Mouse (Mus musculus): Measurements from ENCODE around the gene Ankrd44. TPM values are rescaled to one million over a fixed set of nuclear protein-coding genes. Genes with fewer than 3 reads are reported as not detected.

Gene Ankrd44
- total RNA-seq, 4 experiments from 2014 or later, result 6.9 to 13.4 (median 8.3) TPM

- DNase-seq (ENCODE audit: low spot score), result no peak
Observed at GRCm38 (mm10) chr1:54713231-54714173, 212.7 kb downstream of the Ankrd44 start.

DNA sequence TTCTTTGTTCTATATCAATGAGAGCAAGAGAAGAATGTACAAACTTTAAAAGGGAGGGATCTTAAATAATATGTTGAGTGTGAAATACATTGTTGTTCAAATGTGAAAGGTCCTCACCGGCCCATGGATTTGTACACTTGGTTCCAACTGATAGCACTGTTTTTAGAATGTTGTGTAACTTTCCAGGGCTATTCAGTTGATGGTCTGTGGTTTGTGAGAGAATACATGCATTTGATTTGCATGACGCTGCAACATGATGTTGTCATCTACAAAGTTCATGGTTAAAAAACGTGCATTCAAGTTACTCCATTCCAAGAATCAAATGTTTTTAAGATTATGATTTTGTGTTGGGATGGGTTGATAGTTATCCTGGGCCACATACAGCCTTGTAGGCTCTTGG is 214.6 kb downstream of the Ankrd44 start:
- no peak for DNase-seq (ENCODE audit: low spot score)

DNA sequence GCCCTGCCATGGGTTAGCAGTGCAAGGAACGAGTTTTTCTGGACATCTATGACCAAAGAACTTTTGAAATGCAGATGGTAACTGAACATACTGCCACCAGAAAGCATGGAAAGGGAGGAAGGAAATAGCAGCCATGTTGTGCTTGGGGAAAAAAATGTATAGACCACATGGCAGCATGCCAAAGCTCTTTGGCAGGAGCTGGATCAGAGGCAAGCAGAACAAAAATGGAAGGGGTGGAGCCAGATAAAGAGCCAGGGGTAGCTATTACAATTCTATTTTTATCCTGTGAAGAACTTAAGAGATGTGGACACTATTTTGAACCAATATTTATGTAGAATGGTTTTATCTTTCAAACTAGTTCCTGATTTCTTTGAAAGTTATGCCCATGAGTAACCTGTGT is 215.6 kb downstream of the Ankrd44 start:
- peak; percentile 35 for DNase-seq (ENCODE audit: low spot score)

DNA sequence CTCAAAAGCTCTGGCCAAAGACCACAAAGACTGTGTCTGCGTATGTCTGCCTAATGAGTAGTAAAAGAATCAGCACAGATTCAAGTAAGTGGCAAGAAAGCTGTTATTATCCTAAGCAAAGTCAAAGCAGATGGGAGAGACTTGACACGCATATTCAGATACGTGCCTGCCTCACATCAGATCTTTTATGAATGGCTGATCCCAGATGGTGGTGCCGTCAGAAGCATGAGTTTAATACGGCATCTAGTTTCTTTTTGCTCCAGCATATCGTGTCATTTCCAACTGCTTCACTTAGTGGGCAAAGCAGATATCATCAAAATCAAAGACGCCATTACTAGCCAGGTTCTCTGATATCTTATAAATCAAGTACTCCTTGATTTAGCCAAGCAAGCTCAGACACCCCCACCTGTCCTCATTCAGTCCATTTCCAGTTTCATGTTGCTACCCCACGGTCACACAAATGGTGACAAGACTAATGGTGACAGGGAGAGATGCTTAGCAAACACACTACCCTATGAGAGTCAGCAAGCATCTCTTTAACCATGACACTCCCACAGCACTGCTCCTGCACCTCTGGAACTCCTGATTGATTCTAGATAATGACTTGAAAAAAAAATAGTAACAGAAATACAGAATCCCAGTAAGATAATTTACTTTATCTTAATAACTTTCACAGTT is 218.2 kb downstream of the Ankrd44 start:
- no peak for DNase-seq (ENCODE audit: low spot score)

DNA sequence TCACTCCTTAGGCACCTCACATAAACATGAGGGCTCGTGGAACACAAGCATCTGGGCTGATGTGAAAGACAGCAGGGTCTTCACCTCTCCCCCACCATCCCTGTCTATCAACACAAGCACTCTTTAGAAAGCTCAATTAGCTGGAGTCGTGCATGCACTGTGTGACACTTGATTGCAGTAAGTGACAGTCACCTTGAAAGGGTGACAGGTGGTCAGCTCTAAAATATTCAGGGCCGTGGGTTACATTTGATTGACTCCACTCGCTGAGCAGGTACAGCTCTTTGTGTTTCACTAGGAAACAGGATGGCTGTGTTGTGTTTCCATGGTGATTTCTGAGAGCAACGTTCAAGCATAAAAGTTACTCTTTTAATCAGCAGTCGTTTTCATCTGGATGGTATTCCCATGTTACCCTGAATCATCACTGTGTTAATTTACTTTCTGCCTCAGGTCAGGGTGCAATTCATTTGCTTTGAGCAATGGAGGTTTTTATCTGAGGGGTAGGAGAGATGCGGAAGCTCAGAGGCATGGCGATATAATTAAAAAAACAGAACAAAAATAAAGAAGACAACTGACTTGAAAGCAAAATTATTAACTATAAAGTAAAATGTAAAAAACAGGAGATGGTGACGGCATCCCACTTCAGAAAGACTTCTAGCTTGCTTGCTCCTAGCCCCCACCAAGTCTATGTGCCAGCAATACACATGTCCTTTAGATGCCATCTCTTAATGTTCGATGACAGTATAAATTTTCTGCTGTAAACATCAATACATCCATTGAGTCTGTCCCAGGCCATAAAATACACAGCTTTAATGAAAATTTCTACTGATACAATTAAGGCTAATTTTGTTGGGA is 218.9 kb downstream of the Ankrd44 start:
- no peak for DNase-seq (ENCODE audit: low spot score)

- no peak for DNase-seq (ENCODE audit: low spot score)
Observed at GRCm38 (mm10) chr1:54706621-54707020, 219.6 kb downstream of the Ankrd44 start.

GRCm38 (mm10) chr1:54703466-54703865 is 222.7 kb downstream of the Ankrd44 start:
- DNase-seq (ENCODE audit: low spot score), result no peak

GRCm38 (mm10) chr1:54702918-54703317 is 223.3 kb downstream of the Ankrd44 start:
- DNase-seq (ENCODE audit: low spot score), result no peak

DNA sequence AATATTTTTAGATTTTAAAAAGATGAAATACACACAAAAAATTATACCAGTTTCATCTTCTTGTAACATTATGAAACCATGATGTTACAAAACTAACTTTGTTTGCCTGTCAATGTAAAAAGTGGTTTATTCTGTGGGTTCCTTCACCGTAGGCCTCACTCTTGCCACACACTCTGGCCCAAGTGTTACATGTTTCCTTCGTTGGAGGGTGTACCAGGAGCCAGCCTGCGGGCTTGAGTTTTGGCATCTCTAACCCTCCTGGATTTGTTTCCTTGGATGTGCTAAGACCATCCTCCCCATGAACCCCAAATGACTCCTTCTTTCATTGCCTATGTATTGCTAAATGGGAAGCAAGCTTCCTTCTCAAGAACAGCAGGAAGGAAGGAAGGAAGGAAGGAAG is 230.8 kb downstream of the Ankrd44 start:
- no peak for DNase-seq (ENCODE audit: low spot score)

DNA sequence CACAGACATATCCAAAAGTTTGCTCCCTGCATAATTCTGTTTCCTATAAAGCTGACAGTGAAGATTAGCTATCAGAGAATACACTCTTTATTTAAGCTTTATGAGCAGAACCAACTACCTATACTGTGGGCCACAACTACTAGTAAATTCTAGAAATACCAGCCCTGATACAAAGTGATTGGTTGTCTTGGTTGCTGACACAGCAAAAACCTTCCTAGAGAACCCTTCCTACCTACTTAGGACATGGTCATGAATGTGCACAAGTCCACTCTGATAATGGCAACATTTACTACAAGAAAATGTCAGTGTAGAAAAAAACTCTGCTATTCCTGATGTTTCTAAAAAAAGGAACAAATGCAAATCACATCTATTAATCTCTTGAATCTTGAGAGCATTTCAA is 234.4 kb downstream of the Ankrd44 start:
- no peak for DNase-seq (ENCODE audit: low spot score)

- DNase-seq (ENCODE audit: low spot score), result peak; percentile 75
Observed at GRCm38 (mm10) chr1:54690291-54690965, 235.8 kb downstream of the Ankrd44 start.

- DNase-seq (ENCODE audit: low spot score), result no peak
Observed at GRCm38 (mm10) chr1:54688441-54688840, 237.7 kb downstream of the Ankrd44 start.

- DNase-seq (ENCODE audit: low spot score), result peak; percentile 84
Observed at GRCm38 (mm10) chr1:54684316-54684715, 241.9 kb downstream of the Ankrd44 start.

- DNase-seq (ENCODE audit: low spot score), result no peak
Observed at GRCm38 (mm10) chr1:54679556-54679955, 246.6 kb downstream of the Ankrd44 start.

DNA sequence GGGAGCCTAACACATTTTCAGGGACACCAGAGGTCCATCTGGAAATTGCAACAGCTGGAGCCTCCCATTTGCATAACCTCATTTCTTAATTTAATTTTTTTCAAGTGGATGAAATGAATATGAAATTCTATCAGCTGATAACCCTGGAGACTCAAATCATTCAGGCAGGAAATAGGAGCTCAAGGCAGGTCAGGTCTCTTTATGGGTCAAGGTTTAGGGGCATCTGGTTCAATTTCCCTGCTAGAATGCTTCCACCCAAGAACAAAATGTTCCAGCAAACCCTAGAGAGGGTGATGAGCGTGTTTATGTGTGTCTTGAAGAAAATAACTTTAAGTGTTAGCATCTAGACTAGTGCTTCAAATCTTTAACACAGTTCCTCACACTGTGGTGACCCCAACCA is 248.2 kb downstream of the Ankrd44 start:
- no peak for DNase-seq (ENCODE audit: low spot score)

GRCm38 (mm10) chr1:54675478-54675877 is 250.7 kb downstream of the Ankrd44 start:
- DNase-seq (ENCODE audit: low spot score), result no peak

GRCm38 (mm10) chr1:54667991-54668390 is 258.2 kb downstream of the Ankrd44 start:
- DNase-seq (ENCODE audit: low spot score), result no peak

- peak; percentile 74 for DNase-seq (ENCODE audit: low spot score)
Observed at GRCm38 (mm10) chr1:54665582-54666405, 260.4 kb downstream of the Ankrd44 start.

- DNase-seq (ENCODE audit: low spot score), result no peak
Observed at GRCm38 (mm10) chr1:54665095-54665494, 261.1 kb downstream of the Ankrd44 start.

- DNase-seq (ENCODE audit: low spot score), result no peak
Observed at GRCm38 (mm10) chr1:54660674-54661073, 265.5 kb downstream of the Ankrd44 start.
